Mouse (Mus musculus) R1 (cell line): Measurements from ENCODE around the gene Dnajb3.
"Not testable (repeated sequence)": the region's sequence is repeated elsewhere in the genome, so short reads cannot be mapped to it uniquely, and the experiment has no call there.

Experiments
- DNase-seq: peaks from one replicate; pipeline ENCODE4 v3.0.0-alpha.2; 2018; ENCODE audit warnings: low read depth, low spot score

Dnajb3 gene

GRCm38 (mm10) chr1:88231803-88232499 lies 26.4 kb upstream of the Dnajb3 start:
- DNase-seq: no peak

GRCm38 (mm10) chr1:88230981-88231802 lies 25.6 kb upstream of the Dnajb3 start:
- no peak for DNase-seq

- DNase-seq: no peak
Observed at GRCm38 (mm10) chr1:88230421-88230820, 24.8 kb upstream of the Dnajb3 start.

DNA sequence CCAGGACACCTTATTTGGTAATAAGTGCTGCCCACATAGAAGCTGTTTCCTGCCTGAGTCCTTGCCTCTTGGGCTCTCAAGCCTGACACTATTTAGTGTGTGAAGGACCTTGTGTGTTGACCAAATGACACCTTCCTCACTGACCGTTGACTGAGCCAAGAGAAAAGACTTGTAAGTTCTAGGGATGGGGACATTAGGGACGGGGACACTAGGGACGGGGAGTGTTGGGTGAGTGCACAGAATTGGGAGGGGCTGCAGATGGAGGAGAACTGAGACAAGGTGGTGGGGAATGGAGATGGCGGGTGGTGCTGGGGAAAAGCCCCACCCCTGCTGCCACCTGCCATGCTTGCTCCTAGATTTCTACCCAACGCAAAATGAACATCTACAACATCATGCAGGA lies 24.4 kb upstream of the Dnajb3 start:
- no peak for DNase-seq

GRCm38 (mm10) chr1:88229566-88229965 lies 24.0 kb upstream of the Dnajb3 start:
- no peak for DNase-seq

GRCm38 (mm10) chr1:88228121-88228520 lies 22.5 kb upstream of the Dnajb3 start:
- DNase-seq: no peak

GRCm38 (mm10) chr1:88227482-88227881 lies 21.9 kb upstream of the Dnajb3 start:
- no peak for DNase-seq

DNA sequence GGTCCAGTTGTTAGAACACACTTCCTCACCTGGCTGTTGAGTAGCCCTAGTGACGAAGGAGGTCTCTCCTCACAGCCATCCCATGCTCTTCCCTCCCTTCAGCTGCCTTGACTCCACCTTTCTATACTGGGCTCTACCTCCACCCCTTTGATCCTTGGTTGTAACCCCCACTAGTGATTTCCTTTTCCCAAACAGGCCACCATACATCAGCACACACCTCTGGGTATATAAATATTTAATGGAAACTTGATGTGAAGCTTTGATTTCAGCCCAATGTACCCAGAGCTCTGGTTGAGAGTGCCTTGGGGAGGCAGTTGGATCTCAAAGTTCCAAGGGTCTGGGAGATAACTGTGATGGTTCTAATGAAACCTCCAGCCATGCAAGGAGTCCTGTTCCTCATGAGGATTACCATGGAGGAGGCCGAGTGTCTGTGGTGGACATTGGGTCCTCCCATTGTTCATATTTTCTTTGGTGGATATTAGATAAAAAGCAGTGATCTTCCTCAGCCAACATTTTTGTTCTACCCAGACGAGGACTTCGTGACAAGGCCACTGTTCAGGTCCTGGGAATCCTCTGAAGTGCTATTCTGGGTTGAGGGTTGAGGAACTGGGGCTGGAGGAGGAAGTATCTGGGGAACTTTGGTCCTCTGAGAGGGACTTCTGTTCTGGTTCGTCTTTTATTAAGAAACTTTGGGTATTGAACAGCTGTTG lies 21.2 kb upstream of the Dnajb3 start, which contains the start of gene Mroh2a:
Gene Mroh2a, plus strand, starts transcription at position 317 of the 710 bp plus-strand sequence.
- no peak for DNase-seq

GRCm38 (mm10) chr1:88225741-88226140 lies 20.2 kb upstream of the Dnajb3 start:
- no peak for DNase-seq

- not testable (repeated sequence) for DNase-seq
Observed at GRCm38 (mm10) chr1:88225301-88225700, 19.7 kb upstream of the Dnajb3 start.

DNA sequence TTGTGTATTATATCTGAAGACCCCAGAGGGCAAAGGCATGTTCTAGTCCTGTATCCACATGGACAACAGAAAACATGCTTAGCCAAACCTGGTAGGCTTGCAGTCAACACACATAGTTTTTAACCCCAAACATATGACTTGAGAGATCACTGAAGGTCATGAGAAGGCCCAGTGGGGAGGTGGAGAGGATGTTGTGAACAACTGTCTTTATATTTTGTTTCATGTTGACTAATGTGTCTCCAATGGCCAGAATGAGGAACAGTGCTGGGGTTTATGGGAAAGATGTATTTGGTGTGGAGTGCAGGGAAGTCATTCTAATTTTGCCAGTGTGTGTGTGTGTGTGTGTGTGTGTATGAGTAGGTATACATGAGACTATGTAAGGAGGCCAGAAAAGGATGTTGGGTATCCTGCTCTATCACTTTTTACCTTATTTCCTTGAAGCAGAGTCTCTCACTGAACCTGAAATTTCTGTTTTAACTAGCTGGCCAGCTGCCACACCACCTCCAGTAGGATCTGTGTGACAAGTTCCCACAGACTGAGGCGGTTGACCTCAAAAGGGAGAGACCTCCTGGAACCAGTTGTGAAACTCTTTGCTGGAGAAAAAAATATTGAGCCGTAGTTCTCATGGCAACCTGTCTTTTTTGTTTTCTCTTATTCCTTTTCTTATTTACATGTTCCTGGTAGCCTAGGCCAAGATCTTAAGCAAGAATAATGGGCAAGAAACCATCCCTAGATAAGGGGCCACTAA lies 18.6 kb upstream of the Dnajb3 start:
- no peak for DNase-seq

- DNase-seq: no peak
Observed at GRCm38 (mm10) chr1:88223591-88223990, 18.0 kb upstream of the Dnajb3 start.

- DNase-seq: not testable (repeated sequence)
Observed at GRCm38 (mm10) chr1:88223011-88223515, 17.5 kb upstream of the Dnajb3 start.

GRCm38 (mm10) chr1:88222216-88222615 lies 16.6 kb upstream of the Dnajb3 start:
- DNase-seq: no peak

- peak; percentile 56 for DNase-seq
Observed at GRCm38 (mm10) chr1:88220336-88220735, 14.8 kb upstream of the Dnajb3 start.

DNA sequence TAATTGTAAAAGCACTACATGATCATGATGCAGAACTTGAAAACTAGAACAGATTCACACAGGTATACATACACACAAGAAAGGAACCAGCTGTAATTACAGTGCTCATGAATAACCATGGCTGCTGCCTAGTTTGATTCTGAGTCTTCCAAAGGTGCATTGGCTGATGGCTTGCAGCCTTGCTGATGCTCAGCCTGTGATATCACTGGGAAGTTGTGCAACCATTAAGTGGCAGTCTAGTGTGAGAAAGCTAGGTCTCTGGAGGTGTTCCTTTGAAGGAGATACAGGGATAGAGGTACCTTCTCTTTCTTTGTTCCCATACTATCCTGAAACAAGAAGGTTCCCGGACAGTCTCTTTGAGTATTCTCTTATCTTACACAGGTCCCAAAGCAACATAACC lies 13.5 kb upstream of the Dnajb3 start:
- no peak for DNase-seq

- no peak for DNase-seq
Observed at GRCm38 (mm10) chr1:88218591-88218990, 13.0 kb upstream of the Dnajb3 start.

GRCm38 (mm10) chr1:88218051-88218450 lies 12.5 kb upstream of the Dnajb3 start:
- DNase-seq: peak; percentile 13

DNA sequence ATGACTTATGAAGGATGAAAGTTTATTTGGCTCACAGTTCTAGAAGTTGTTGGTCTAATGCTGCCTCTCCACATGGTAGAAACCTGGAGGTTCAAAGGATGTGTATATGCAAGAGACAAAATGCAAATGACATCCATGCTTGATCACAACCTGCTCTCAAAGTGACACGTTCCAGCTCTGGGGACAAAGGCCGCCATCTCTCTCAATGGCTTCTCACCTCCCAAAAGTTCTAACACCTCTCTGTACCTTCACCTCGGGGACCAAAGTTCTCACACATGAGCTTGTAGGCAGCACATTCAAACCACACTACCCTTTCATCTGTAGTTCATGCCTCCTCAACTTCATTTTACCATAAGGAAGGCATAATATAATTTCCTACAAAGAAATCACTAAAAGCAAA lies 12.0 kb upstream of the Dnajb3 start:
- peak; percentile 3 for DNase-seq

- DNase-seq: peak; percentile 29
Observed at GRCm38 (mm10) chr1:88217144-88217543, 11.6 kb upstream of the Dnajb3 start.

- DNase-seq: peak; percentile 8
Observed at GRCm38 (mm10) chr1:88216551-88216950, 11.0 kb upstream of the Dnajb3 start.
